Mouse (Mus musculus) brain, embryonic 14.5 days (tissue): ENCODE data around the gene S100a6.

ENCODE experiments used
- CTCF ChIP-seq: fragments of 200-500 bp; IDR thresholded peaks from 2 replicates; pipeline ENCODE4 v1.5.1; 2012; ENCODE audit warnings: inconsistent platforms, mild to moderate bottlenecking, moderate library complexity, borderline replicate concordance; ENCODE audit not compliant: insufficient read depth, insufficient read length; ENCODE audit errors: extremely low read depth
- POLR2A ChIP-seq: fragments of 200-500 bp; IDR thresholded peaks from 2 replicates; pipeline ENCODE4 v1.6.1; 2012; ENCODE audit warnings: mild to moderate bottlenecking, inconsistent platforms, borderline replicate concordance; ENCODE audit not compliant: poor library complexity, insufficient read depth, insufficient read length, severe bottlenecking; ENCODE audit errors: extremely low read depth

DNA sequence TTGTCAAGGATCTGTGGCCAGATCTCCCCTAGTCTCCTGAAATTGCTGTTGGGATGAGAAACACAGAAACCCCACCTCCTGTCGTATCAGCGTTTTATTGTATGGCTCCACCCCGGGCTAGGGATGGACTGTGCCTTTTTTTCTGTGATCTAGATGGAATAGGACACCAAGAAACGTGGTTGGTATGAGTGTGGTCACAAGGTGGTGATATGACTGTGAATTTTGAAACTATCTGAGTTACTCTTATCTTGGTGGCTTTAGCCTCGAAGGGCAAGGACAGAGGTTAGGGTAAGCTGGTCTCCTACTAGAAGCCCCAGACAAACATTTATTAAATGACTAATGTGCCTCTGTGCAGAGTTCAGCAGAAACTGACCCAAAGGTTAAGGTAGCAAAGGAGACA lies 17.1 kb upstream of the S100a6 start:
- TF ChIP-seq CTCF (no peak), POLR2A (no peak)
